Mouse (Mus musculus): Measurements from ENCODE around the gene Gast.

DNA sequence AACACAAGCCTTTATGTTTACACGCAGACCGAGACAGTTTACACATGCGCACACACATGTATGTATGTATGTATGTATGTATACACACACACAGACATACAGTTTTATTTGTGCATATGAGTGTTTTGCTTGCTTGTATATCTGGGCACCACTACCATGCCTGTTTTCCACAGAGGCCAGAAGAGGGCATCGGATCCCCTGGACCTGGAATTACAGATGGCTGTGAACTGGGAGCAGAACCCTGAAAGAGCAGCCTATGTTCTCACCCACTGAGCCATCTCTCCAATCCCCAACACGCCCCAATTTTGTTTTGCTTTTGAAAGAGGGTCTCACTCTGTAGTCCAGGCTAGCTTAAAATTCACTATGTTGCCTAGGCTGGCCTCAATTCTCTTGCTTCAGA lies 23.2 kb downstream of the Gast start:
- no peak for TF ChIP-seq CTCF (IDR thresholded peaks at IDR 0.05; ENCODE audit: low read depth, low read length)
- TF ChIP-seq TAL1 (conservative IDR thresholded peaks at IDR 0.05; ENCODE audit: low read depth, low read length), result no peak
- no peak for TF ChIP-seq GATA1 (IDR thresholded peaks at IDR 0.05; ENCODE audit: borderline replicate concordance, low read length)
- no peak for TF ChIP-seq POLR2AphosphoS5 (IDR thresholded peaks at IDR 0.05; ENCODE audit: insufficient replicate concordance, low read depth, low read length)
- no peak for TF ChIP-seq GATA2 (IDR thresholded peaks at IDR 0.05; ENCODE audit: borderline replicate concordance, low read depth, low read length)

Data from G1E (cell line).